Mouse (Mus musculus) brain, embryonic 14.5 days (tissue): ENCODE data around the gene Adcy5. TPM values are rescaled to one million over a fixed set of nuclear protein-coding genes. Genes with fewer than 3 reads are reported as not detected.
A peak's percentile ranks its signal among the peaks of the same experiment; 100 is the strongest.

ENCODE experiments used
- DNase-seq: peaks from one replicate; pipeline ENCODE4 v3.0.0-alpha.2; 2011; ENCODE audit warnings: low read depth
- CTCF ChIP-seq: fragments of 200-500 bp; IDR thresholded peaks from 2 replicates; pipeline ENCODE4 v1.5.1; 2012; ENCODE audit warnings: inconsistent platforms, mild to moderate bottlenecking, moderate library complexity, borderline replicate concordance; ENCODE audit not compliant: insufficient read depth, insufficient read length; ENCODE audit errors: extremely low read depth
- POLR2A ChIP-seq: fragments of 200-500 bp; IDR thresholded peaks from 2 replicates; pipeline ENCODE4 v1.6.1; 2012; ENCODE audit warnings: mild to moderate bottlenecking, inconsistent platforms, borderline replicate concordance; ENCODE audit not compliant: poor library complexity, insufficient read depth, insufficient read length, severe bottlenecking; ENCODE audit errors: extremely low read depth
- polyA plus RNA-seq: library from polyadenylated mRNA; depleted of rRNA; stranded (reverse); fragments of >200 nt; gene quantifications from 2 replicates; pipeline ENCODE4 v1.2.3, GENCODE M21; 2012

The Adcy5 gene
- polyA plus RNA-seq, 1 experiment: 36.2 TPM

- peak; percentile 57 for DNase-seq
- TF ChIP-seq POLR2A (no peak), CTCF (no peak)
Measured at GRCm38 (mm10) chr16:35215498-35215897, 60.8 kb downstream of the Adcy5 start.

- DNase-seq: no peak
- no peak for TF ChIP-seq POLR2A
- no peak for TF ChIP-seq CTCF
Measured at GRCm38 (mm10) chr16:35216826-35217491, 62.3 kb downstream of the Adcy5 start.

- TF ChIP-seq CTCF: no peak
- TF ChIP-seq POLR2A: no peak
- DNase-seq: no peak
Measured at GRCm38 (mm10) chr16:35220412-35220811, 65.7 kb downstream of the Adcy5 start.

DNA sequence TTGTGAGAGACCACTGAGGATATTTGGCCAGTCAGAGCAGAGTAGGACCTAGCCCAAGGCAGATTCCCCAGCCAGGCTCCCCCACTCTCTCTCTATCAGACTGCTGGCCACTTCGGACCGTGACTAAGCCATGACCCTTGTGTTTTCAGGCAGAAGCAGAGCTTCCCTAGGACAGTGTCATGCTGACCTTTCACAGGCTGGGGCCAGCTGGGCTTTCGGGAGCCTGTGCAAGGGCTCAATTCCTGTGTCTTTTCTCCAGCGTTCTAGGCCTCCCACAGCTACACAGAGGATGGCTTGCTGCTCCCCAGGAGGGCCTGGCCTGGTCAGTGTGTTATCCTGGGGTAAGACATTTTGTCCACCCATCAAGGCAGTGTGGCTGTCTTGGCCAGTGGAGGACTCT is 66.9 kb downstream of the Adcy5 start:
- DNase-seq: no peak
- TF ChIP-seq POLR2A (no peak), CTCF (no peak)

GRCm38 (mm10) chr16:35223930-35224329 is 69.3 kb downstream of the Adcy5 start:
- no peak for TF ChIP-seq POLR2A
- TF ChIP-seq CTCF: no peak
- peak; percentile 69 for DNase-seq

- no peak for DNase-seq
- TF ChIP-seq POLR2A (no peak), CTCF (no peak)
Measured at GRCm38 (mm10) chr16:35224716-35225115, 70.0 kb downstream of the Adcy5 start.

- DNase-seq: peak; percentile 52
- no peak for TF ChIP-seq CTCF
- TF ChIP-seq POLR2A: no peak
Measured at GRCm38 (mm10) chr16:35229582-35229981, 74.9 kb downstream of the Adcy5 start.

DNA sequence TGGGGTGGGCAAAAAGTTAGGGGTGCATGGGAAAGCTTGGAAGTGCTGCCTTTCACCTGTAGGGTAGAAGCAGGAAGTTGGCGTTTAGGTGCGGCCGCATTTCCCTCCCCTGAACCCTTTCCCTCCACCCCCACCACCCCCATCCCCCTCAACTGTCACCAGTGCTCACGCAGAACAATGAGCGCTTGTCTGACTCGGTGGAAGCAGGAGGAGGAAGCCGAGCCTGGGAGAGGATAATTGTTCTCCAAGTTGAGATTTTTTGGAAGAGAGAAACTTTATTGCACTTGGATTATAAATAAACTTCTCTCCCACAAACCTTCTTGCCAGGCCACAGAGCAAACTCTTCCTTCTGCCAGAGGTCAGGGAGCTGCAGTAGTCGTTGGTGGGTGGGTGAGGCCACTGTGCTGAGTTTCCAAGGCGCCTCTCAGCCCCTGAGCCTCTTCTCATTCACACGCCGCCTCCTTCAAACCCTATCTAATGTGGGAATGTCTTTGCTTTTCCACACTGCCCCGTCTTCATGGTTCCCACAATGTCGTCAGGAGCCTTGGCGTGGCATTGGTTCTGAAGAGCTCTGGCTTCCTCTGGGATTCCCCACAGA is 77.6 kb downstream of the Adcy5 start:
- TF ChIP-seq CTCF (no peak), POLR2A (no peak)
- peak; percentile 41 for DNase-seq

DNA sequence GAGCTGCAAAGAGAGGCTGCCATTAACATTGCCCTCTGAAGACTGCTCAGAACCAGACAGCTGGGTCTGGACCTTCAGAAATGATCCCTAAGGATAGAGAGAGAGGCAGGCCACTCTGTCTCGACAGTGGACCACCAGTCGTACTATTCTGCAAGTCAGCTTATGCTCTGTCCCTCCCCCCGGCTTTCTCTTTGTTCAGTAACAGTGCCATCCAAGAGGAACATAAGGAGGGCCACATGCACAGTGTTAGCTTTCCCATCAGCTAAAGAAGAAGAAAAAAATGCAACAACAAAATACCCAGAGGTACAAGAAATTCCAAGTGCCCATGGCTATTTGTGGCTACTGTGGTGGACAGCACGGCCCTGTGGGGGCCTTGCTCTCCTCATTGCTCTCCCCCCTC is 78.7 kb downstream of the Adcy5 start:
- TF ChIP-seq CTCF (no peak), POLR2A (no peak)
- DNase-seq: no peak

DNA sequence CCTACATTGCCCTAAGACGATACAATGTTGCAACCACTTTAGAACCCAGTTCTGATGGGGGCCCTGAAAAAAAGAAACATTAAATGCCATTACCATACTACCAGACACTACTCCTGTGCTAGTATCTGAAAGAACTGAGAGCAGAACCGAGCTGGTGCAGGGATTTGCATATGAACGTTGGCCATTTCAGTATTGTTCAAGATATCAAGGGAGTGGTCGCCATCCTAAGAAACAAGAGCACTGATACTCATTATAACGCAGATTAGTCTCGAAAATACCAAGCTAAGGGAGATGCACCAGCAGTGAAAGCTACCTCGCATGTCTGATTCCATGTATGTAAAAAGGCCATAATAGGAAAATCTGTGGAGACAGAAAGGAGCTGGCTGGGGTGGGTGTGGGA is 82.4 kb downstream of the Adcy5 start:
- no peak for DNase-seq
- no peak for TF ChIP-seq CTCF
- no peak for TF ChIP-seq POLR2A

DNA sequence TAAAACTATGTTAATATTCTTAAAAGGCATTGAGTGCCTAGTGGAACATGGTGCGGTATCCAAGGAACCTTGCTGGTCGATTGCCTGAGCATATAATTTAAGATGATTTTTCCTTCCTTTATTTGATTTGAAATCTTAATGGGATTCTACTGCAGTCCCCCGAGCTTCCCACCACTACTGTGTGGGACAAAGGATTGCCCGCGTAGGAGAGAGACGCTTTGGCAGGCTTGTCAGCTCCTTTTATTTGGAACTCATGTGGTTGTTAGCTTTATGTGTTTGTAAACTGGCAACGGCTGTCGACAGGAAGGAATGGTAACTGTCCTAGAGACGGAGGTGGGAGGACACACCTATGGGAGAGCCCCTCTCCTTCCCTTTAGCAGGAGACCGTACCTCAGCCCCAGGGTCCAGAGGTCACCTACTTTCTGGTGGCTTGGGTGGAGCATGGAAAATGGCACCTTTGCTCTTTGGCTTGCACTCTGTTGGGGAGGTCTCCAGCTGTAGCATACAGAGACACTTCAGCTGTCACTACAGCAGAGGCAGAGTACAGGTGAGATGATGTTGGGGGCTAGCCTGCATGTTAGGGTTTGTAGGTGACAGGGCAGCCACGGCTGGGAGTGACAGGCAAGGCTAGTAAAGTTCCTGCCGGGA is 84.8 kb downstream of the Adcy5 start:
- no peak for TF ChIP-seq CTCF
- TF ChIP-seq POLR2A: no peak
- peak; percentile 60 for DNase-seq

DNA sequence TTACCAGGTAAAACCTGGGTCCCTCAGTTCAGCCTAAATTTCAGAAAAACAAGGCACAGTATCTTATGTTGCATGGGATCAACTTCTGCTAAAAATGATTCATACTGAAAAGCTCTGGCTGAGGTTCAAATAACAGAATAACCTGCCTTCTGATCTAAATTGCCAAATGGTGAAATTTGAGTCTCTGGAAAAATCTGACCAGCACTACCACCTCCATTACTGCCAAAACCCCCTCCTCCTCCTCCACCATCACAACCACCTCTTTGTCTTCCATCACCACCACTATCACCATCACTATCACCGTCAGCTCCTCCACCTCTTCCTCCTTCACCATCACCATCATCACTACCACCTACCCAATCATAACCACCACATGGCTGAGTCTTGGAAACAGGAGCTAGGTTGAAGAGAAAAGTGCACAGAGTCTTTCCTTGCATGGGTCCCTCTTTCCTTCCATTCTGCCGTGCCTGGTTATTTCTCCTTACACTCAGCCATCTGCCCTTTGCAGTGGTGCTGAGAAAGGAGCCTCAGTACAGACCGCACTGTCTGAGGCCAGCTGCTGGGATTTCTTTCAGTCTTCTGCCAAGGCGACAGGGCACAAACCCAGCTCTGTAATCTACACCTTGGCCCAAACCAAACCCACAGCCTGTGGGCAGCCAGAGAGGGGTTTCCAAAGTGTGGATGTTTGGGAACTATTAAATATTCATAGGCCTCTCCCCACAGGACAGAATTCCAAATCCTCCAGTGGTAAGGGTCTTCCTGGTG is 85.5 kb downstream of the Adcy5 start:
- TF ChIP-seq POLR2A: no peak
- no peak for TF ChIP-seq CTCF
- DNase-seq: no peak
